Mouse (Mus musculus): ENCODE measurements around the gene Cdx2.

Cdx2 gene

DNA sequence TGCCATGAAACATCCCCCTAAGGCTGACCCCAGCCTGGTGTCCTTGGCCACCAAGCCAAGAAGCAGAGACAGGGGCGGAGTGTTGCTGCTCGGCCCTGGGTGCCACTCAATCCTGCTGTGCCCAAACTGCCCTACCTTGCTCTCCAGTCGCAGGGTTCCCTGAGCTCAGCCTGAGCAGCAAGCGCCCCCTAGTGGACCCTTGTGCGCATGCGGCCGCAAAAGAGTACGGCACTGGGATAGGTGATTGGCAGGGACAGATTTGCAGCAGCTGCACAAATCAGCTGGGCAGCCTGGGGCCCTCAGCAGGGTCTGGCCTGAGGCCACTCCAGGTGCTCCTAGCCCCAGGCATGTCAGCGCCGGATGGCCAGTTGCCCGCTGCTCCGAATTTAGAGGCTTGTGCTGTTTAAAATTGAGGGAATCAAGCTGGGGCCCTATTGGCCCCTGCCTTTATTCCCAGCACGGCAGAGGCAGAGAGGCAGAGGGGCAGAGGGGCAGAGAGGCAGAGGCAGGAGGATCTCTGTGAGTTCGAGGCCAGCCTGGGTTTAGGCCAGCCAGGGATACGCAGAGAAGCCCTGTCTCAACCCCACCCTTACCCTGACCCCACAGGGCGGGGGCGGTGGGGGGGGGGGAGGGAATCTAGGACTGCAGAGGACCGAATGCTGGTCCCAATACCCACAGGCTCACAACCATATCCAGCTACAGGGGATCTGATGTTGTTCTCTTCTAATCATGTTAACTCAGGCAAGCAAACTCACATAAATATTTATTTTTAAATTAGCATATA is 13.8 kb downstream of the Cdx2 start:
- peak; percentile 44 to 52 for DNase-seq (ENCODE audit: low read depth in 2 of 2, low spot score in 2 of 2)

DNA sequence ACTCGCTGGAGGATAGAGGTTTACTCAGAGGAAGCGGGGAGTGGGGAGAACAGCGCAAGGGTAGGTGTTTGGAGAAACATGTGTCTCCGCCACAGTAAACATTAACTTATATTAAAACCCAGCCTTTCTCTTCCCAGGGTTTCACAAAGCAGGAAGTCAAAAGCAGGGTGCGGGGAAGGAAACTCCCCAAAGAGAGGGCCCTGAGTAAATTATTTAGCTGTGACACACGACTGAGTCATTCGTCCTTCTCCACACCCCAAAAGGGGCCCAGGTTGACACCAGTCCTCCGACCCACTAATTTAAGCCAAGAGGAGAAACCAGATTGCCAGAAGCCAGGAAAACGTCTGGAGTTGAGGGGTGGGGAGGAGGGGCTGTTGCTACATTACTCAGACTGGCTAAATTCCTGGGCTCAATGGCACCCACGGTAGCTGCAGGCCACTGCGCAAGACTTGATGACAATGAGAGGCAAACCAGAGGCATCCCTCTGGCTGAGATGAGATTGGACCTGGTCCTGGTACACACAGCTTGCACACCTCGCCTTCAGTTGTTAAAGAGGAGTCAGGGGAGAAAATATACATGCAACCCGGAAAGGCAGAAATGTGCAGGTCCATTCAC is 14.5 kb downstream of the Cdx2 start:
- no peak for DNase-seq (ENCODE audit: low read depth in 2 of 2, low spot score in 2 of 2)

DNA sequence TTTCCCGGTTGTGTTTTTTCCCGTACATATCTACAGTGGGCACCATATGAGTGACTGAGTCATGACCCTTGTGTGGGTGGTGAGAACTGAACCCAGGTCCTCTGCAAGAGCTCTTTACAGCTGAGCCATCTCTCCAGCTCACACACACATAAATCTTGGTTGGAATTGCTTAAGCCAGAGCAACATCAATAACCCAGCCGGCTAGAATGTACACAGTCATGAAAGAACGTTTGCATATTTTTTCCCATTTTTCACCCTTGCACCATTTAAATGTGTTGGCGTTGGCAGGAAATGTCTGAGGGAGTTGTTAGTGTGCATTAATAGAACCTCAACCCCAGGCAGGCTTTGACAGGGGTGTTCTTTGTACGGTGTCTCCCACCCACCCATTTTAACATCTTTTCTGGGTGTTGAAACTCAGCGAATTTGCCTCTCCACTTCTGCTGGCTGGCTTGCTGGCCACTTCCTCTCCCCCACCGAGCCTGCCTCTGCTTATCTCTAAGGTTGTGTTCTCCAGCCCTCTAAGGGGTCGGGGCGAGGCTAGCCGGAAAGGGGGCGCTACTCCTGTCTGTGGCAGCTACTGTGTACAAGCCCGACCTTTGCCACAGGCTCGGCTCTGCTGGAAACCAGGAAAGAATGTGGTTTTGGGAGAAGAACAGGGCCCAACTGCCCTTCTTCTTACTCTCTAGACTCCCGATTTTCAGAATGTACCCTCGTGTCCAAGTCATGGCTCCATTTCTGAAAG is 15.1 kb downstream of the Cdx2 start:
- DNase-seq (ENCODE audit: low read depth in 2 of 2, low spot score in 2 of 2): no peak

DNA sequence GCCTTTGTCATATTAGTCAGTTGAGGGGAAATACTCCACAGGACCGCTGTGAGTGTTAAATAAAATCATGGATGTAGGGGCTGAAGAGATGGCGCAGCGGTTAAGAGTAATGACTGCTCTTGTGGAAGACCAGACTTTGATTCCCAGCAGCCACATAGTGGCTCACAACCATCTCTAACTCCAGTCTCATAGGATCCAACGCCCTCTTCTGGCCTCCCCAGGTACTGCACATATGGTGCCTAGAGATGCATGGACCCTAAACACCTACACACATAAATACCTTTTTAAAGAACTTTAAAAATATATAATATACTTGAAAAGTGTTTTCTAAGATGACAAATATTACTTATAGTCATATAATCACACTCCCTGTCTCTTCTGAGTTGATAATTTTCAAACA is 22.7 kb downstream of the Cdx2 start:
- no peak for DNase-seq (ENCODE audit: low read depth in 2 of 2, low spot score in 2 of 2)

DNA sequence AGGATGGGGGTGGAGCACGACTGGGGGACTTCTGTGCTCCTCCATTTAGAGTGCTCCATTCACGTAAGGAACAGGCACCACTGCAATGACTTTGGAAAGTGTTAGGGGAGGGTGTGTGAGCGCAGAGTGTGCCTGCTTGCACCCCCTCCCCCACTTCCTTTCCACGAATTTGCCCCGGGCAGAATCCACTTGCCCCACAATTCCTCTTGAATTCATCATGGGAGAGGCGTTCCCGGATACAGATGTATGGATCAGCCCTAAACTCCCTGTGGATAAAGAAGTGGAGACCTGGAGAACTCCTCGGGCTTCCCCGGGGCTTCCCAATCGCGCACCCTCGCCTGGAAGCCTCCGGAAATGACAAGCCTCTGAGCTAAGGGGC is 29.5 kb downstream of the Cdx2 start:
- no peak for DNase-seq (ENCODE audit: low read depth in 2 of 2, low spot score in 2 of 2)

DNA sequence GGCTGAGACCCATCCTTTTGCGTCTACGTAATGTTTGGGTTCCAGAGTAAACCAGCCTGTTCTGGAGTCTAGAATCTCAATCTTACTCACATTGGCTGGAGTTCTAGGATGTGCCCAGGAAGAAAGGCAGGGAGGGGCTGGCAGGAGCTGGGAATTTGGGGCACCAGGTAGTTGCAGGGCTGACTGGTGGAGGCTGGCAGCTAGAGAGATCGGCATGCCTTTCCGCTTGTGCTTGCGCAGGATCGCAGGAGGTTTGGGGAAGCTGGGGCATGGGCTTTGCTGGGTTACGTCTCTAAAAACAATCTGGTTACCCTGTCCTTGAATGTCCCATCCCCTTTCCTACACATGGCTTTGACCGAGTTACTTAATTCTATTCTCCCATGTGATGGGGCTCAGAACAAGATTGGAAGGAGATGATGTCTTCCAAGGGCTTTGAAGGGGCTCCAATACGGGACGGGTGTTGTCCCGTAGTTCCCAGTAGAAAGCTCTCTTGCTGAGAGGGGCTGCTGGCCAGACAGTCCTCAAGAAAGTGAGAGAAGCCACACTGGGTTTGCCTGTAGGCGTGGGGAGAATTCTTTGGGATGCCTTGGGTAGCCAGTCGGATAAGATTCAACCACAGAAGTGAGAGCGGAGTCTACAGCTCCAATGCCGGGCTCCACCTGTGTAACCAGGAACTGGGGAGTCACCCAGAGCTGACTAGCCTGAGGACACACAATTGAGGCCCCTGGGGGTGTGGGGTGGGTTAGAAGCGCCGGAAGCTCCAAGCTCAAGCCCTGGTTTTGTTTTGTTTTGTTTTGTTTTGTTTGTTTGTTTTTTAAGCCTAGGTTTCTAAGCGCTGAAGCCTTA is 30.1 kb downstream of the Cdx2 start:
- DNase-seq (ENCODE audit: low read depth in 2 of 2, low spot score in 2 of 2): no peak

DNA sequence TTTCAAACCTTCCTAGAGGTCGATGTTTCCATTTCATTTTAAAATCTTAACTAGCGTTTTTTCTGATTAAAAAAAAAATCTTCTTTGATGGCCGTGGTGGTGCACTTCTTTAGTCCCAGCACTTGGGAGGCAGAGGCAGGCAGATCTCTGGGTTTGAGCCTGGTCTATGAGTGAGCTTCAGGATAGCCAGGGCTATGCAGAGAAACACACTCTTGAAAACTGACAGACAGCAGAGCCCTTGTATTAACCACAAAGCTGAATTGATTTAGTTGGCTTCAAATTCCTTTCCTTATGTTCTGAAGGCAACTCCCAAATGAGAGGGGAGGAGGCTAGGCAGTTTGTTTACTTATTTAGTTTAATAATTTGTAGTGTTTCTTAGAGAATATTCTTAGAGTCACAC is 31.3 kb downstream of the Cdx2 start:
- no peak for DNase-seq (ENCODE audit: low read depth in 2 of 2, low spot score in 2 of 2)

DNA sequence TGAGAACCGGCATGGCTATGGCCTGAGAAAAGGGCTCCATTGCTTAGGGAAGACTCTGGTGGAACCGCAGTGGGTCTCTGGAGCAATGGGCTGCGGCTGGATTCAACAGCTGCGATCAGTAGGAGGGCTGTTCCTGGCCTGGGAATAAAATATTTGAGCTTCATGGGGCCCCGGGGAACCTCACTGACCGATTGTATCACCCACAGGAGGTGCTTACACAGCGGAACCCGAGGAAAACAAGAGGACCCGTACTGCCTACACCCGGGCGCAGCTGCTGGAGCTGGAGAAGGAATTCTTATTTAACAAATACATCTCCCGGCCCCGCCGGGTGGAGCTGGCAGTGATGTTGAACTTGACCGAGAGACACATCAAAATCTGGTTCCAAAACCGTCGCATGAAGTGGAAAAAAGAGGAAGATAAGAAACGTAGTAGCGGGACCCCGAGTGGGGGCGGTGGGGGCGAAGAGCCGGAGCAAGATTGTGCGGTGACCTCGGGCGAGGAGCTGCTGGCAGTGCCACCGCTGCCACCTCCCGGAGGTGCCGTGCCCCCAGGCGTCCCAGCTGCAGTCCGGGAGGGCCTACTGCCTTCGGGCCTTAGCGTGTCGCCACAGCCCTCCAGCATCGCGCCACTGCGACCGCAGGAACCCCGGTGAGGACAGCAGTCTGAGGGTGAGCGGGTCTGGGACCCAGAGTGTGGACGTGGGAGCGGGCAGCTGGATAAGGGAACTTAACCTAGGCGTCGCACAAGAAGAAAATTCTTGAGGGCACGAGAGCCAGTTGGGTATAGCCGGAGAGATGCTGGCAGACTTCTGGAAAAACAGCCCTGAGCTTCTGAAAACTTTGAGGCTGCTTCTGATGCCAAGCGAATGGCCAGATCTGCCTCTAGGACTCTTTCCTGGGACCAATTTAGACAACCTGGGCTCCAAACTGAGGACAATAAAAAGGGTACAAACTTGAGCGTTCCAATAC is 32.6 kb downstream of the Cdx2 start:
- DNase-seq (ENCODE audit: low read depth in 2 of 2, low spot score in 2 of 2): no peak

DNA sequence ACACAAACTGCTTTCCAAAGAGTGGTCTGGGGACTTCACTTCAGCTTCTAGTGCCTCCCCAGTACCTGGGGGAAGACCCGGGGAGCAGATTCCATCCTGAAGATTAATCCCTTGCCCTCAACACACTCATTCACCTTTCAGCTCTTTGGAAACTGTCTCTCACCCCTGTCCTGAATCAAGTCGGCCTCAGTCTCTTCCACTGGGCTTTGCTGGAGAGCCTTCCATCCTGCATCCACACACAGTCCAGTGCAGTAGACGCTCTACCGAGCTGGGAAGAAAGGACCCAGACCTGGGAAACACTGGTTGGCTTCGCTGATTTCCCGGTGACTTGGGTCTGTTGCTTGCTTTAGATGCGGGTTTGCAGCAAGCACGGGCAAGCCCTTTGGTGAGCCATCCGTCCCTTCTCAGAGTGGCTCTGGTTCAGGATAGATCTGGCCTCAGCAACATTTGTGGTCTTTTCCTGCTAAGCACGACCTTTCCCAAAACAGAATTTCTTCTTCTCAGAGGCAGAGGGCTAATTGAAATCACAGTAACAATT is 34.2 kb downstream of the Cdx2 start:
- DNase-seq (ENCODE audit: low read depth in 2 of 2, low spot score in 2 of 2): no peak

DNA sequence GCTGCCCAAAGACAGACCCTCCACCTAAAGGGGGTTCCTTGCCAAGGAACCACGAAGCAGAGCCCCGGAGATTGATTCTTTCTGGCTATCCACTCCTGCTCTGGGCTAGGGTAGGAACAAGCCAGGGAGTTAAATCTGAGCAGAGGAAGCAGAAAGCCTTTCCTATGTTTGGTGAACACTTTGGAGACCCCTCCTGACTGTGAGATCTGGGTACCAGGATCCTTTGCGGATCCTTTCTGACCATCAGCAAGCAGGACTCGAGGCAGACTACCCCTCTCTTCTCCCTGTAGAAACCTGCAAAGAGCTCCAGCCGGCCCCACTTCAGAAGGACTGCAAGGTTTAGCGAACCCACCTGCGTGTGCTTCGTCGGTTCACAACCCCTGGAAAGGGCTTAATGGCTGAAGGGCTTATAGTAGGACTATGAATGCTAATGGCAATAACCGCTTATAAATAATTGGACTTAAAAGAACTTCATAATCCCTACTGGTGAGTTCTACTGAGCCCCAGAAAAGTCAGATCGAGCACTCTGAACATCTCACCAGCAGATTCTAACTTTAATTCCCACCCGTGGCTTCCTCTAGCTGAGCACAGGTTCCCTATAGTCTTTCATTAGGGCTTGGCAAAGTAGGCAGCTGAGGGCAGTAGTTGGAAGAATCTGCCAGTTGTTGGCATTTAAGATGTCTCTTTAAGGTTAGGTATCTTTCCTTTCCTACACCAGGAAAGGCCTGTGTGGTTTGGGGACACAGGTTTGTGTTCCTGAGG is 34.8 kb downstream of the Cdx2 start:
- no peak for DNase-seq (ENCODE audit: low read depth in 2 of 2, low spot score in 2 of 2)

DNA sequence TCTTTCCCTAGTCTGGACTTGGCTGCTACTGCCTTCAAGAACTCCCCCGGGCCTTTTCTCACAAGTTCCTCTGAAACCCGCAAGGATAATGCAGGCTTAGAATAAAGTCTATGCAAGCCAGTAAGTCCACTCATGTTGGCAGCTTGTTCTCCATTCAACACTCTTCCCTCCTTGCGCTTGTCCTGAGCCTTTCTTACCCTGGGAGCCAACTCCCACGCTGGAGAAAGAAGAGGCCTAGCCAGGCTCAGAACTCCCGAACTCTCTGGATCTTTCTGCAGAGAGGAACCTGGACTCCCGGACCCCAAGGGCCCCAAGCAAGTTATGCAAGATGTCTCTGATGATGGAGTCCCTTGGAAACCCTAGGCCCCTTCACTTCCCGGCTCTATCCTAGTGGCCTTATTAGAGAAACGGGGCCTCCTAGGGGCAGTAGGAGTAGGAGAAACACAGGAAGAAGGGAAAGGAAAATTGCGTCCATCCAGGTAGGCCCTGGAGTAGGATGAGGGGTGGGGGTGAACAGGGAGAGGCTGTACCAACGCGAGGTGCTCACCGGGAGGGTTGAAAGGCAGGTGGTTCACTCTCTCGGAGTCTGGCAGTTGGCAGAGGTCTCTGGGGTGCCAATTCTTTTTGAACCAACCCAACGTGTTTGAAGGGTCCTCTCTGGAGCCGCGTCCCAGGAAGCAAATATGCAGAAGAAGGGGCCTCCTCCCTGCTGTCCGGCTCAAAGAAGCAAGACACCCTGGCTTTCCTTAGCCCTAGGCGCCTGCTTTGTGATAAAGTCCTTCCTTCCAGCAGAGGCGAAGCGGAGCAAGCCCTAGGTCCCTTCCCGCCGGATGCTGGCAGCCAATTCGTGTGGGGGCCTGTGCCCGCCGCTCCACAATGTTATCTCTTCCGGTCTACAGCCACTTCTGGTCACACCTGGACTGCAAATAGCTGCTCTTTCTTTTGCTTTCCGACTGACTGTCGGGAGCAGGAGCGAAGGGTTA is 36.1 kb downstream of the Cdx2 start:
- DNase-seq (ENCODE audit: low read depth in 2 of 2, low spot score in 2 of 2): no peak

DNA sequence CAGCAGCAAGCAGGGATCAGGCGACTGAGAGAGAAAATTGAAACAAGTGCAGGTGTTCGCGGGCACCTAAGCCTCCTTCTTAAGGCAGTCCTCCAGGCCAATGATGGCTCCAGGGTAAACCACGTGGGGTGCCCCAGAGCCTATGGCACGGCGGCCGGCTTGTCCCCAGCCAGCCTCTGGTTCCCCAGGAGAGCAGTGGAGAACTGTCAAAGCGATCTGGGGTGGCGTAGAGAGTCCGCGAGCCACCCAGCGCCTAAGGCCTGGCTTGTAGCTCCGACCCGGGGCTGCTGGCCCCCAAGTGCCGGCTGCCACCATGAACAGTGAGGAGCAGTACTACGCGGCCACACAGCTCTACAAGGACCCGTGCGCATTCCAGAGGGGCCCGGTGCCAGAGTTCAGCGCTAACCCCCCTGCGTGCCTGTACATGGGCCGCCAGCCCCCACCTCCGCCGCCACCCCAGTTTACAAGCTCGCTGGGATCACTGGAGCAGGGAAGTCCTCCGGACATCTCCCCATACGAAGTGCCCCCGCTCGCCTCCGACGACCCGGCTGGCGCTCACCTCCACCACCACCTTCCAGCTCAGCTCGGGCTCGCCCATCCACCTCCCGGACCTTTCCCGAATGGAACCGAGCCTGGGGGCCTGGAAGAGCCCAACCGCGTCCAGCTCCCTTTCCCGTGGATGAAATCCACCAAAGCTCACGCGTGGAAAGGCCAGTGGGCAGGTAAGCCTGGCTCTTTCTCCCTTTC is 37.0 kb downstream of the Cdx2 start, which contains the start of gene Pdx1:
Gene Pdx1 (plus strand): TSS at position 34 of the 747 bp plus-strand sequence.
- DNase-seq (ENCODE audit: low read depth in 2 of 2, low spot score in 2 of 2): no peak

DNA sequence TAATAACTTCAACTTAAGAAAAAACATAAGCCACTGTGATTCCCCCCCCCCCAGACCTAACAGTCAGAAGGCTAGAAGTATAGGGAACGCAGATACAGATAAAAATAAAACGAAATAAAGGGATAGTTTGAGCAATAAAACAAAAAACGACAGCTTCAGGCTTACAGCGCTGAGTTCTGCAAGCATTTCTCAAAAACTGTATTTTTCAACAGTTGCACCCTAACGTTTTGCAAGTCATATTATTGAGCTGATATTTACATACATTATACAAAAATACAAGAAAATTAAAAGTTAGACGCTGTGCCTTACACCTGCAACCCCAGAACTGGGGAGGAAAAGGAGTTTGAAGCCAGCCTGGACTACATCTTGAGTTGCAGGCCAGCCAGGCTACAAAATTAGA is 37.7 kb downstream of the Cdx2 start:
- DNase-seq (ENCODE audit: low read depth in 2 of 2, low spot score in 2 of 2): no peak

DNA sequence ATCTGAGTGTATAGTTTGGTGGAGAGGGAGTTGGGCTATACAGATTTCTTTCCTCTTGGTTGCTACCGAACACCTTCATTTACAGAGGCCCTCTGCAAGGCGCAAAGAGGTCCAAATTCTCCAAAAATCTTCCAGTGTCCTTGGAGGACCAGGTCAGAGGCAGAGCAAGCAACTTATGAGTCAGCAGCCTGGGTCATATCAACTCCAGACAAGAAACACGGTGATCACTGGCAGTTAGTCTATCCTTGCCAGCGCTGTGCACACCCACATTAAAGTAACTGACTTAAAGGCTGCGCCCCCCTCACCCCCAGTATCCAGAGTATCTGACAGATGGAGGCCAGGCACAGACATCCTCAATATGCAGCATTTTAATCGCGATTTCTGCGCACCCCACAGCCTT is 38.3 kb downstream of the Cdx2 start:
- no peak for DNase-seq (ENCODE audit: low read depth in 2 of 2, low spot score in 2 of 2)

DNA sequence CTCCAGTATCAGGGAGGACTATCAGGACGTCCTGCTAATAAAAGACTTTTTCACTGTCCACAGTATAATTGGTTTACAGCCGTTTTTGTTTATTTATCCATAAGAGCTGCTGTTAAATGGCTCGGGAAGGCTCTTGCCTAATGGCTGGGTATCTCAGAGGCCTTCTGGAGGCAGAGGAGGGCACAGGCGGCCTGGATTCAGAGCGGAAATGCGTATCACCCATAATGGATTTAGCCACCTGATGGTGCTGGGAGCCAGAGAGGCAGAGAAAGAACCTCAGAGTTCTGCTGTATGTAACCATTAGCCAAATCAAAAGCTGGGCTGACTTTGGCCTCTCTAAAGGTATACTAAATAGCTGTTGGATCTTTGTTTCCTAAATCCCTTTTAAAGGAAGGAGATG is 39.6 kb downstream of the Cdx2 start:
- no peak for DNase-seq (ENCODE audit: low read depth in 2 of 2, low spot score in 2 of 2)

DNA sequence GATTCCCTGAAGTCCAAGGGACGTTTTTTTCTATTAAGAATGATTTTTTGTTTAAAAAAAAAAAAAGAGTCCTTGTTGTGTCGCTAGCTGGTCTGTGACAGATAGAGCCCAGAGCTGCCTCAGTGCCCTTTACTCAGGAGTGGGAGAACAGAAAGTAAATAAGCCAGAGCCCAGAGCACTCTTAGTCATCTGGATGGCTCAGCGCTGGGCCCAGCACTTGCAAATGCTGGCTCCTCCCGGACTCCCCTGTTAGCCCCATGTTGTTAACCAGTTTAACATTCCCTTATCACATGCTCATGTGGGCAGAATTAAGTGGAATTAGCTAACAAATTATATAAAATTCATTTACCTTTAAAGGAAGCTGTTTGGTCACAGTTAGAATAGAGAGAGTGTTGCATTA is 43.1 kb downstream of the Cdx2 start:
- DNase-seq (ENCODE audit: low read depth in 2 of 2, low spot score in 2 of 2): no peak

DNA sequence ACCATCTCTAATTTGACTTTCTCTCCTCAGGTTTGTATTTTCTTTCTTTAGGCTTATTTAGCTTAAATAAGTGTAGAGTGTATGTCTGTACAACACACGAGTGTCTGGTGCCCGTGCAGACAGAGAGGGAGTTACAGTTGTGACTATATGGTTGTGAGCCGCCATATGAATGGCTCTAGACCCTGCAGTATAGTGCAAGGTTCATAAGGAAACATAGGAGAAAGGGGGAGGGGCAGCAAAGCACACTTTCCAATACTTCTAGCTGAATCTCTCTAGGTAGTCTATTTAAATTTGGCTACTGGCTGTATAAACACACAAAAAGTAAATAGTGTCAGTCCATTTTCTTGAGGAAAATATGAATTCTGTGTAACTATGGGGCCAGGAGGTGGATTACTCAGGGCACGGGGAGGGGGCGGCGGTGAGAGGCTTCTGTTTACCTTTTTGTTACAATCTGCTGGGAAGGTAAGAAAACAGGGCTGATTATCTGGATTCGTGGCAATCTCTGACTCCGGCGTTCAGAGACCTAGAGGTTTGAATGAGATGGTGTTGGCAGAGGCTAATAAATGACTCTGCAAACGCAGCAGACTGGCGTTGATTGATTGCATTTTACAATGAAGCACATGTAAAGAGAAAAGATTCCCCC is 45.0 kb downstream of the Cdx2 start:
- no peak for DNase-seq (ENCODE audit: low read depth in 2 of 2, low spot score in 2 of 2)
